Mouse (Mus musculus): Measurements from ENCODE around the gene Pygb. TPM values are rescaled to one million over a fixed set of nuclear protein-coding genes. Genes with fewer than 3 reads are reported as not detected.
A peak's percentile ranks its signal among the peaks of the same experiment; 100 is the strongest.

The Pygb gene
- polyA plus RNA-seq, 1 experiment = 10.3 TPM

DNA sequence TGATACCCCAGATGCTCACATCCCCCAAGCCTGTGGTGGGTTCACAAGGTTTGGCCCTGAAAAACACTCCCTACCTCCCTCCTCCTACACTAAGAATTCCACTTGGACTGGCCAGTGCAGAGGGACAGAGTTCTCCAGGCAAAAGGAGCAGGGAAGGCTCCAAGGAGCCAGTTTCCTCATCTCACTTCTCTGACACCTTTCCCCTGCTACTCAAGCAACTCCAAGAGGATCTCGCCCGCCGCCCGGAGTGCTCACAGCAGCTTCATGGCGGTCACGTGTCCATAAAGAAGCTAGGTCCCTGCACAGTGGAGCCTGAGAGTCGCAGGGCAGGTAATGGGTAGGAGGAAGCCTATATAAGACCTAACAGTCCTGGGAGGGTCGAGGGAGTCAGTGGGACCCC lies 14.5 kb upstream of the Pygb start:
- TF ChIP-seq POLR2A (IDR thresholded peaks at IDR 0.05; ENCODE audit: borderline replicate concordance, control insufficient read depth, low read depth, low read length) = no peak
- no peak for TF ChIP-seq CTCF (IDR thresholded peaks at IDR 0.05; ENCODE audit: control insufficient read depth, insufficient read depth, low read length)
- H3K27ac ChIP-seq (ENCODE audit: control insufficient read depth, insufficient read depth, low read depth, low read length, poor library complexity) = no peak overlapping the region
- H3K4me1 ChIP-seq (ENCODE audit: control insufficient read depth, insufficient read depth, low read length) = no peaks in the 10 kb centered on the region; the same call in 1 of the 2 replicates
- 82% methylated on average over 8 of the region's 8 CpGs for WGBS
- H3K4me3 ChIP-seq (replicated peaks; ENCODE audit: control insufficient read depth, low read depth, low read length) = no peak overlapping the region

GRCm38 (mm10) chr2:150772466-150773119 lies 13.9 kb upstream of the Pygb start:
- Histone ChIP-seq H3K4me1 (ENCODE audit: control insufficient read depth, insufficient read depth, low read length) (no peaks in the 10 kb centered on the region; the same call in 1 of the 2 replicates), H3K4me3 (replicated peaks; ENCODE audit: control insufficient read depth, low read depth, low read length) (no peak overlapping the region), H3K27ac (ENCODE audit: control insufficient read depth, insufficient read depth, low read depth, low read length, poor library complexity) (peak overlapping the region; percentile 34; the same call in 1 of the 2 replicates)
- 41% methylated on average over 10 of the region's 10 CpGs for WGBS
- no peak for TF ChIP-seq CTCF (IDR thresholded peaks at IDR 0.05; ENCODE audit: control insufficient read depth, insufficient read depth, low read length)
- TF ChIP-seq POLR2A (IDR thresholded peaks at IDR 0.05; ENCODE audit: borderline replicate concordance, control insufficient read depth, low read depth, low read length) = no peak

- WGBS = 61% methylated on average over 2 of the region's 2 CpGs
- Histone ChIP-seq H3K4me1 (ENCODE audit: control insufficient read depth, insufficient read depth, low read length) (no peaks in the 10 kb centered on the region; the same call in 1 of the 2 replicates), H3K4me3 (replicated peaks; ENCODE audit: control insufficient read depth, low read depth, low read length) (no peak overlapping the region), H3K27ac (ENCODE audit: control insufficient read depth, insufficient read depth, low read depth, low read length, poor library complexity) (no peak overlapping the region)
- TF ChIP-seq POLR2A (IDR thresholded peaks at IDR 0.05; ENCODE audit: borderline replicate concordance, control insufficient read depth, low read depth, low read length) (no peak), CTCF (IDR thresholded peaks at IDR 0.05; ENCODE audit: control insufficient read depth, insufficient read depth, low read length) (no peak)
These were observed 3.7 kb upstream of the Pygb start for GRCm38 (mm10) chr2:150782801-150783200.

- TF ChIP-seq POLR2A (IDR thresholded peaks at IDR 0.05; ENCODE audit: borderline replicate concordance, control insufficient read depth, low read depth, low read length) (no peak), CTCF (IDR thresholded peaks at IDR 0.05; ENCODE audit: control insufficient read depth, insufficient read depth, low read length) (no peak)
- H3K4me3 ChIP-seq (replicated peaks; ENCODE audit: control insufficient read depth, low read depth, low read length) = peak overlapping the region; percentile 92
- H3K4me1 ChIP-seq (ENCODE audit: control insufficient read depth, insufficient read depth, low read length) = no peaks in the 10 kb centered on the region; the same call in 1 of the 2 replicates
- H3K27ac ChIP-seq (ENCODE audit: control insufficient read depth, insufficient read depth, low read depth, low read length, poor library complexity) = no peak overlapping the region
- 1% methylated on average over 23 of the region's 23 CpGs for WGBS
These were observed 768 bp downstream of the Pygb start for GRCm38 (mm10) chr2:150787234-150787771.

GRCm38 (mm10) chr2:150788768-150789550 lies 2.4 kb downstream of the Pygb start:
- Histone ChIP-seq H3K4me3 (replicated peaks; ENCODE audit: control insufficient read depth, low read depth, low read length) (no peak overlapping the region), H3K27ac (ENCODE audit: control insufficient read depth, insufficient read depth, low read depth, low read length, poor library complexity) (no peak overlapping the region), H3K4me1 (ENCODE audit: control insufficient read depth, insufficient read depth, low read length) (no peaks in the 10 kb centered on the region; the same call in 1 of the 2 replicates)
- 39% methylated on average over 4 of the region's 4 CpGs for WGBS
- no peak for TF ChIP-seq POLR2A (IDR thresholded peaks at IDR 0.05; ENCODE audit: borderline replicate concordance, control insufficient read depth, low read depth, low read length)
- TF ChIP-seq CTCF (IDR thresholded peaks at IDR 0.05; ENCODE audit: control insufficient read depth, insufficient read depth, low read length) = no peak

DNA sequence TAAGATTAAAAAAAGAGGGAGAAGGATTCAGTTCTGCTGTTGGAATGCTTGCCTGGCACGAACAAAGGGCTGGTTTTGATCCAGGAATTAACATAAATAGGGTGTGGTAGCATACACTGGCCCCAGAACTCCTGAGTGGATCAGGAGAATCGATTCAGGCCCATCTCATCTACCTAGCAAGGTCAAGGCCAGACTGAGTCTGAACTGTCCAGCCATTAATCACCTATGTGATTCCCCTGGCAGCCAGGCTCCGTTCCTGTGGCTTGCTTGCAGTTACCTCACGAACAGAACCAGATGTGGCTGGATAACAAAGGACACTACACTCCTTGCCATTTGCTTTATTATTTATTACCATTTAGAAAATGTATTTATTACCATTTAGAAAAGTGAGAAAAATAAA lies 6.8 kb downstream of the Pygb start:
- no peak overlapping the region for H3K4me3 ChIP-seq (replicated peaks; ENCODE audit: control insufficient read depth, low read depth, low read length)
- 81% methylated on average over 4 of the region's 4 CpGs for WGBS
- no peaks in the 10 kb centered on the region for H3K4me1 ChIP-seq (ENCODE audit: control insufficient read depth, insufficient read depth, low read length)
- TF ChIP-seq CTCF (IDR thresholded peaks at IDR 0.05; ENCODE audit: control insufficient read depth, insufficient read depth, low read length) (no peak), POLR2A (IDR thresholded peaks at IDR 0.05; ENCODE audit: borderline replicate concordance, control insufficient read depth, low read depth, low read length) (no peak)
- H3K27ac ChIP-seq (ENCODE audit: control insufficient read depth, insufficient read depth, low read depth, low read length, poor library complexity) = no peak overlapping the region

DNA sequence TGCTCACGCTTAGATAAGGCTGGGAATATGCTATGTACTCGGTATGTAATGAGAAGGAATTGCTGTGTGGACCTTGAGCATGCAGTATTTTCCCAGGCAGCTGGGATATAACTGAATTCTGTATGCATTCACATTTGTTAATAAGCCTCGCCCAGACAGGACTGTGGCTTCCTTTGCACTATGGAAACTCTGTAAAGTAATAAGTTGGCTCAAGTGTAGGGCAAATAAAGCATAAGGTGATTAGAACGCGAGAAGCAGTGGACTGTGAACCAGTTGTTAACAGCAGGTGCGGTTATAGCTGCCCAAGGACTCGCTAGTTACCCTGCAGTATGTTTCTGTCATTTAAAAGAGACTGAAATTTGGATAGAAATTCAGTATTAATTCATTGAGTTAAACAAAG lies 11.5 kb downstream of the Pygb start:
- H3K4me3 ChIP-seq (replicated peaks; ENCODE audit: control insufficient read depth, low read depth, low read length) = no peak overlapping the region
- TF ChIP-seq POLR2A (IDR thresholded peaks at IDR 0.05; ENCODE audit: borderline replicate concordance, control insufficient read depth, low read depth, low read length) (no peak), CTCF (IDR thresholded peaks at IDR 0.05; ENCODE audit: control insufficient read depth, insufficient read depth, low read length) (no peak)
- WGBS = 80% methylated on average over 7 of the region's 7 CpGs
- no peak overlapping the region for H3K27ac ChIP-seq (ENCODE audit: control insufficient read depth, insufficient read depth, low read depth, low read length, poor library complexity)
- no peaks in the 10 kb centered on the region for H3K4me1 ChIP-seq (ENCODE audit: control insufficient read depth, insufficient read depth, low read length)

- TF ChIP-seq CTCF (IDR thresholded peaks at IDR 0.05; ENCODE audit: control insufficient read depth, insufficient read depth, low read length) = no peak
- no peak for TF ChIP-seq POLR2A (IDR thresholded peaks at IDR 0.05; ENCODE audit: borderline replicate concordance, control insufficient read depth, low read depth, low read length)
- no peaks in the 10 kb centered on the region for H3K4me1 ChIP-seq (ENCODE audit: control insufficient read depth, insufficient read depth, low read length)
- WGBS = 85% methylated on average over 5 of the region's 5 CpGs
- H3K27ac ChIP-seq (ENCODE audit: control insufficient read depth, insufficient read depth, low read depth, low read length, poor library complexity) = no peak overlapping the region
- H3K4me3 ChIP-seq (replicated peaks; ENCODE audit: control insufficient read depth, low read depth, low read length) = no peak overlapping the region
These were observed 14.1 kb downstream of the Pygb start for GRCm38 (mm10) chr2:150800616-150801015.
